Mouse (Mus musculus): ENCODE results near the gene Epo. TPM values are rescaled to one million over a fixed set of nuclear protein-coding genes. Genes with fewer than 3 reads are reported as not detected.

Epo gene
- polyA plus RNA-seq, 1 experiment = not detected

- WGBS = 81% methylated on average over 15 of the region's 15 CpGs
- Histone ChIP-seq H3K4me1 (ENCODE audit: control insufficient read depth, insufficient read depth, low read length) (no peaks in the 10 kb centered on the region; the same call in 1 of the 2 replicates), H3K4me3 (replicated peaks; ENCODE audit: control insufficient read depth, low read depth, low read length) (no peak overlapping the region), H3K27ac (ENCODE audit: control insufficient read depth, insufficient read depth, low read depth, low read length, poor library complexity) (no peak overlapping the region)
- TF ChIP-seq CTCF (IDR thresholded peaks at IDR 0.05; ENCODE audit: control insufficient read depth, insufficient read depth, low read length) (no peak), POLR2A (IDR thresholded peaks at IDR 0.05; ENCODE audit: borderline replicate concordance, control insufficient read depth, low read depth, low read length) (no peak)
Measured at GRCm38 (mm10) chr5:137529221-137529995, 3.6 kb downstream of the Epo start.

GRCm38 (mm10) chr5:137528247-137528968 lies 4.6 kb downstream of the Epo start:
- no peaks in the 10 kb centered on the region; the same call in 1 of the 2 replicates for H3K4me1 ChIP-seq (ENCODE audit: control insufficient read depth, insufficient read depth, low read length)

GRCm38 (mm10) chr5:137527413-137527812 lies 5.6 kb downstream of the Epo start:
- 78% methylated on average over 1 of the region's 1 CpGs for WGBS
- H3K4me3 ChIP-seq (replicated peaks; ENCODE audit: control insufficient read depth, low read depth, low read length) = no peak overlapping the region
- no peak overlapping the region for H3K27ac ChIP-seq (ENCODE audit: control insufficient read depth, insufficient read depth, low read depth, low read length, poor library complexity)
- no peak for TF ChIP-seq CTCF (IDR thresholded peaks at IDR 0.05; ENCODE audit: control insufficient read depth, insufficient read depth, low read length)
- TF ChIP-seq POLR2A (IDR thresholded peaks at IDR 0.05; ENCODE audit: borderline replicate concordance, control insufficient read depth, low read depth, low read length) = no peak
- no peaks in the 10 kb centered on the region; the same call in 1 of the 2 replicates for H3K4me1 ChIP-seq (ENCODE audit: control insufficient read depth, insufficient read depth, low read length)

More at GRCm38 (mm10) chr5:137528247-137528968, 4.6 kb downstream of the Epo start:
- TF ChIP-seq POLR2A (IDR thresholded peaks at IDR 0.05; ENCODE audit: borderline replicate concordance, control insufficient read depth, low read depth, low read length) = peak; percentile 19; the same call in 1 of the 2 replicates
- TF ChIP-seq CTCF (IDR thresholded peaks at IDR 0.05; ENCODE audit: control insufficient read depth, insufficient read depth, low read length) = no peak
- no peak overlapping the region for H3K4me3 ChIP-seq (replicated peaks; ENCODE audit: control insufficient read depth, low read depth, low read length)
- no peak overlapping the region; the same call in 1 of the 2 replicates for H3K27ac ChIP-seq (ENCODE audit: control insufficient read depth, insufficient read depth, low read depth, low read length, poor library complexity)
- WGBS = 83% methylated on average over 22 of the region's 22 CpGs

GRCm38 (mm10) chr5:137526192-137526936 lies 6.7 kb downstream of the Epo start:
- TF ChIP-seq POLR2A (IDR thresholded peaks at IDR 0.05; ENCODE audit: borderline replicate concordance, control insufficient read depth, low read depth, low read length) (no peak), CTCF (IDR thresholded peaks at IDR 0.05; ENCODE audit: control insufficient read depth, insufficient read depth, low read length) (no peak)
- WGBS = 39% methylated on average over 16 of the region's 16 CpGs
- peak overlapping the region; percentile 24; the same call in 1 of the 2 replicates for H3K27ac ChIP-seq (ENCODE audit: control insufficient read depth, insufficient read depth, low read depth, low read length, poor library complexity)
- H3K4me3 ChIP-seq (replicated peaks; ENCODE audit: control insufficient read depth, low read depth, low read length) = no peak overlapping the region
- H3K4me1 ChIP-seq (ENCODE audit: control insufficient read depth, insufficient read depth, low read length) = no peaks in the 10 kb centered on the region; the same call in 1 of the 2 replicates

GRCm38 (mm10) chr5:137525511-137525910 lies 7.5 kb downstream of the Epo start:
- Histone ChIP-seq H3K4me1 (ENCODE audit: control insufficient read depth, insufficient read depth, low read length) (no peaks in the 10 kb centered on the region; the same call in 1 of the 2 replicates), H3K4me3 (replicated peaks; ENCODE audit: control insufficient read depth, low read depth, low read length) (no peak overlapping the region), H3K27ac (ENCODE audit: control insufficient read depth, insufficient read depth, low read depth, low read length, poor library complexity) (no peak overlapping the region)
- no peak for TF ChIP-seq POLR2A (IDR thresholded peaks at IDR 0.05; ENCODE audit: borderline replicate concordance, control insufficient read depth, low read depth, low read length)
- no peak for TF ChIP-seq CTCF (IDR thresholded peaks at IDR 0.05; ENCODE audit: control insufficient read depth, insufficient read depth, low read length)
- 79% methylated on average over 16 of the region's 16 CpGs for WGBS

- Histone ChIP-seq H3K27ac (ENCODE audit: control insufficient read depth, insufficient read depth, low read depth, low read length, poor library complexity) (peak overlapping the region; percentile 26; the same call in 1 of the 2 replicates), H3K4me1 (ENCODE audit: control insufficient read depth, insufficient read depth, low read length) (no peaks in the 10 kb centered on the region; the same call in 1 of the 2 replicates), H3K4me3 (replicated peaks; ENCODE audit: control insufficient read depth, low read depth, low read length) (no peak overlapping the region)
- WGBS = 83% methylated on average over 13 of the region's 13 CpGs
- TF ChIP-seq POLR2A (IDR thresholded peaks at IDR 0.05; ENCODE audit: borderline replicate concordance, control insufficient read depth, low read depth, low read length) (no peak), CTCF (IDR thresholded peaks at IDR 0.05; ENCODE audit: control insufficient read depth, insufficient read depth, low read length) (no peak)
Measured at GRCm38 (mm10) chr5:137524671-137525070, 8.4 kb downstream of the Epo start.

GRCm38 (mm10) chr5:137524251-137524515 lies 8.9 kb downstream of the Epo start:
- no peak overlapping the region for H3K27ac ChIP-seq (ENCODE audit: control insufficient read depth, insufficient read depth, low read depth, low read length, poor library complexity)
- no peak overlapping the region for H3K4me3 ChIP-seq (replicated peaks; ENCODE audit: control insufficient read depth, low read depth, low read length)
- H3K4me1 ChIP-seq (ENCODE audit: control insufficient read depth, insufficient read depth, low read length) = no peaks in the 10 kb centered on the region; the same call in 1 of the 2 replicates
- 93% methylated on average over 8 of the region's 8 CpGs for WGBS
- TF ChIP-seq CTCF (IDR thresholded peaks at IDR 0.05; ENCODE audit: control insufficient read depth, insufficient read depth, low read length) (no peak), POLR2A (IDR thresholded peaks at IDR 0.05; ENCODE audit: borderline replicate concordance, control insufficient read depth, low read depth, low read length) (no peak)
